Mouse (Mus musculus): Measurements from ENCODE around the gene Dtnb. TPM values are rescaled to one million over a fixed set of nuclear protein-coding genes. Genes with fewer than 3 reads are reported as not detected.

Dtnb gene
- total and polyA plus RNA-seq, 3 experiments: 0.38 to 13.1 TPM; not detected in 1

DNA sequence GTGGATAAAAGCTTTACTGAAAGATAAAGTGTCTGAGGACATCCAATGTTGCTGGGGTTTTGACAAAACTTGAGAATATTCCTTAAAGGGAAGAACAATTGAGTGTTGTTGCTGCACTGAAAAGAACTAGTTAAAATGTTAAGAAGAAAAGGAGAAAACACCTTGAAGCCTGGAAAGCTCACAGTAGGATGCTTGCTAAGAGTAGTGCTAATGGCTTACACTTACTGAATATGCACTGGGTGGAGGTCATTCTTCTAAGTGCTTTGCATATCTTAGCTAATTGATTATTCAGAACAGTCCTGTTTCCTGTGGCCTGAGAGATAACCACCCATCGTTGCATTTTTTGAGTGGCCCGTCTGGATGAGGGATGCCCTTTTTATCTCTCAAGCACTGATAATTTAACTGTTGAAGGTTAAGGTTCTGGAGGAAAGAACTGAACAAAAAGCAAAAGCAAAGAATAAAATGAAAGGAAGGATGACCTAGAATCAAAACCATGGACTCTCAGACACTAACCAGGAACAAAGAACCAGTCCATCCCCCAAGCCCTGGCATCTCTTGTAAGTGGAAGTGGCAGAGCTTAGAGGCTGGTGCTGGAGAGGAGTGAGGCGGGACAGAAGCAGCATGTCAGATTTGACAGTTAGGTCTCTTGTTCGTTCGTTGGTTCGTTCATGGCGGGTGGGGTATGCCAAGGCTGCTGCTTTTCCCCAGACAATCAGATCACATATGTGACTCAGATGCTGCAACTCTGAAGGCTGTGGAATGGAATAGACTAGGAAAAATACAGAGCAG lies 166.8 kb downstream of the Dtnb start:
- H3K9me3 ChIP-seq (replicated peaks): no peaks in the 10 kb centered on the region
- H3K36me3 ChIP-seq (replicated peaks): no peaks in the 10 kb centered on the region
- DNase-seq (ENCODE audit: low spot score) (no peak), ATAC-seq (ENCODE audit: extremely low read depth, insufficient number of reproducible peaks, low FRiP score, poor library complexity, severe bottlenecking) (no peak)
- no peak for TF ChIP-seq TAL1 (conservative IDR thresholded peaks at IDR 0.05; ENCODE audit: low read depth, low read length)
- TF ChIP-seq GATA2 (IDR thresholded peaks at IDR 0.05; ENCODE audit: borderline replicate concordance, low read depth, low read length): no peak
- no peak for TF ChIP-seq GATA1 (IDR thresholded peaks at IDR 0.05; ENCODE audit: borderline replicate concordance, low read length)
- no peak for TF ChIP-seq POLR2AphosphoS5 (IDR thresholded peaks at IDR 0.05; ENCODE audit: insufficient replicate concordance, low read depth, low read length)
- no peak for TF ChIP-seq CTCF (IDR thresholded peaks at IDR 0.05; ENCODE audit: low read depth, low read length)
- no peaks in the 10 kb centered on the region for H3K4me1 ChIP-seq (ENCODE audit: insufficient read depth, low read depth, low read length)
- H3K27me3 ChIP-seq (ENCODE audit: insufficient read depth, low read length): no peaks in the 10 kb centered on the region
- H3K4me3 ChIP-seq (ENCODE audit: low read depth, low read length): no peak overlapping the region

DNA sequence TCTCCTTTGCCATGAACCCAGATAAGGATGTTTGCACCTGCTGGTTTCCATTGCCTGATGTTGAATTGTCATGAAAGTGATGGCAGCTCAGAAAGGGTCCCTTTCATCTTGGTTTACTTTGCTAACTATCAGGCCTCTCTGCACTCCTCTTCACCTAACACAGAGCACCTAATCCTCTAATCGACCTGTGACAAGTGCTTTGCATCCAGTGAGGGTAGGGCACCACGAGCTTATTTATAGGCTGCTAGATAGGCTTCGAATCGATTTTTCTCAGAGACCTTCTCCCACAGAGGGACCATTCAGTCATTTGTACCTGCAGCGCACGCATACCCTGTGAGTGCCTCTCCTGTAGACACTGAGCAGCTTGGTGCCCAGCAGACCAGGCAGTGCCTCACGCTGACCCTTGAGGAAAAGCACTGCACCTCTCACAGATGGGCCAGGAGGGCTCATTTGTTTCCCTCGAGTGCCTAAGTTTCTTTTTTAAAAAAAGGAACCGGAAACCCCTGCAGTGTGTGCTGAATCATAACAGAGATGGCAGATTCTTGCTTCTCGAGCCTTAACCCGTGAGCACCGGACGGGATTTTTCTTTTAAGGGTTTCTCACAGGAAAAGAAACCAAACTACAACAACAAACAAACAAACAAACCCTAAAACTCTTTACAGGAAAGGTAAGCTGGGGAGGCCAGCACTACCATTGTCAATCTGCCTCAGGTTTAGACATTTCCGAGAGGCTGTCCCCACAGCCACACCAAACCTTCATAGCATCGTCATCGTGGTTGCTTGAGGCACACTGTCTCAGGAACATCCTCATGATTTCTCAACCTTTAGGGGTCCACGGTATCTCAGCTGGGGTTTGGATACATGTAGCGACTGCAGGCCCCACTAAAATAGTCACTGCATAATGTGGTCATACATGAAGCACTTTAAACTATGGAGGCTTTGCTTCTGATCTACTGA lies 167.8 kb downstream of the Dtnb start:
- H3K9me3 ChIP-seq (replicated peaks): no peaks in the 10 kb centered on the region
- no peak overlapping the region for H3K4me3 ChIP-seq (ENCODE audit: low read depth, low read length)
- no peaks in the 10 kb centered on the region for H3K4me1 ChIP-seq (ENCODE audit: insufficient read depth, low read depth, low read length)
- no peak for ATAC-seq (ENCODE audit: extremely low read depth, insufficient number of reproducible peaks, low FRiP score, poor library complexity, severe bottlenecking)
- DNase-seq (ENCODE audit: low spot score): no peak
- H3K36me3 ChIP-seq (replicated peaks): no peaks in the 10 kb centered on the region
- no peaks in the 10 kb centered on the region for H3K27me3 ChIP-seq (ENCODE audit: insufficient read depth, low read length)
- TF ChIP-seq GATA2 (IDR thresholded peaks at IDR 0.05; ENCODE audit: borderline replicate concordance, low read depth, low read length): no peak
- TF ChIP-seq TAL1 (conservative IDR thresholded peaks at IDR 0.05; ENCODE audit: low read depth, low read length): no peak
- no peak for TF ChIP-seq CTCF (IDR thresholded peaks at IDR 0.05; ENCODE audit: low read depth, low read length)
- no peak for TF ChIP-seq POLR2AphosphoS5 (IDR thresholded peaks at IDR 0.05; ENCODE audit: insufficient replicate concordance, low read depth, low read length)
- TF ChIP-seq GATA1 (IDR thresholded peaks at IDR 0.05; ENCODE audit: borderline replicate concordance, low read length): no peak

DNA sequence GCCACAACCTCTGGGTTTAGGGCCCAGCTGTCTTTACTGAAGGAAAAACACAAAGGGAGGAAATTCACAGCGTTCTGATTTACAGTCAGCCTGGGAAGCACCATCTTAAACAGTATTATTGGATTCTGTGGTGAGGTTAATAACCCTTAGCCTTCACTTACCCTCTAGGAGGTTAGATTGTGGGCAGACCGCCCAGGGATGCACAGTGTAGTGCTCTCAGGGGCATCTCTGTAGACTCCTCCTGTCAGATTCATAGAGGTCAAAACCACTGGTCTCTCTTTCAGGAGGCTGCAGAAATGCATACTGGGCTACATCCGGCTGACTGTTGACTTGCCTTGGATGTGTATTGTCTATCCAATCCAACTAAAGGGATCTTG lies 168.5 kb downstream of the Dtnb start:
- H3K27me3 ChIP-seq (ENCODE audit: insufficient read depth, low read length): no peaks in the 10 kb centered on the region
- TF ChIP-seq GATA2 (IDR thresholded peaks at IDR 0.05; ENCODE audit: borderline replicate concordance, low read depth, low read length) (no peak), TAL1 (conservative IDR thresholded peaks at IDR 0.05; ENCODE audit: low read depth, low read length) (no peak), CTCF (IDR thresholded peaks at IDR 0.05; ENCODE audit: low read depth, low read length) (no peak), GATA1 (IDR thresholded peaks at IDR 0.05; ENCODE audit: borderline replicate concordance, low read length) (no peak), POLR2AphosphoS5 (IDR thresholded peaks at IDR 0.05; ENCODE audit: insufficient replicate concordance, low read depth, low read length) (no peak)
- no peak overlapping the region for H3K4me3 ChIP-seq (ENCODE audit: low read depth, low read length)
- no peak for ATAC-seq (ENCODE audit: extremely low read depth, insufficient number of reproducible peaks, low FRiP score, poor library complexity, severe bottlenecking)
- no peaks in the 10 kb centered on the region for H3K4me1 ChIP-seq (ENCODE audit: insufficient read depth, low read depth, low read length)
- no peaks in the 10 kb centered on the region for H3K36me3 ChIP-seq (replicated peaks)
- no peaks in the 10 kb centered on the region for H3K9me3 ChIP-seq (replicated peaks)
- DNase-seq (ENCODE audit: low spot score): no peak

DNA sequence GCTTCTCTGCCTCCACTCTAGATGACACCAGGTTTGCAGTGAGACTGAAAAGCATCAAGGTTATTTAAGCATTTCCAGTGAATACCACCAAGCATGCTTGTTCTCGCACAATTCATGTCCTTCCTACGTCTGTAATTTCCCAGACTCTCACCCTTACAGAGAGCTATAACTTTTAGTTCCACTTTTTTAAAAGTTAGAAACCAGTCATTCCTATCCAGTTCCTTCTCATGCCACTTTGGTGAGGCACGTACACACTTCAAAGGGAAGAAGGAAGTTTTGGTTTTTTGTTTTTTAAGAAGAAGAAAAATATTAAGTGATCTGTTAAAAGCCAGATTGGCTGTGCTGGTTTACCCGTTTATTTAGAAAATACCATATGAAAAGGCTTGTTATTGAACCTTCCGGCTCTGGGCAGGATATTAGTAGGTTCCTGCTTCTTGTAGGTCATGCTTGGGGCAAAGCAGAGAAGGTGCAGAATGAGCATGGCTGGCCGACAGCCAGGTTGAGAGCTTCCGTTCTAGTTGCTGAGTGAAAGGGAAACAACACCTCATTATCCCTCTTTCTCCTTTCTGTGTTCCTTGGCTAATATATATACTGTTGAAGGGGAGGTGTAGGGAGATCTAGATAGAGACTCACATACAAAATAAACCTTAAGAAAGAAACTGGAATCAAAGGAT lies 173.4 kb downstream of the Dtnb start:
- ATAC-seq (ENCODE audit: extremely low read depth, insufficient number of reproducible peaks, low FRiP score, poor library complexity, severe bottlenecking): no peak
- Histone ChIP-seq H3K4me3 (ENCODE audit: low read depth, low read length) (no peak overlapping the region), H3K9me3 (replicated peaks) (no peaks in the 10 kb centered on the region), H3K4me1 (ENCODE audit: insufficient read depth, low read depth, low read length) (no peaks in the 10 kb centered on the region), H3K36me3 (replicated peaks) (no peaks in the 10 kb centered on the region), H3K27me3 (ENCODE audit: insufficient read depth, low read length) (no peaks in the 10 kb centered on the region)
- DNase-seq (ENCODE audit: low spot score): no peak
- TF ChIP-seq POLR2AphosphoS5 (IDR thresholded peaks at IDR 0.05; ENCODE audit: insufficient replicate concordance, low read depth, low read length) (no peak), CTCF (IDR thresholded peaks at IDR 0.05; ENCODE audit: low read depth, low read length) (no peak), GATA2 (IDR thresholded peaks at IDR 0.05; ENCODE audit: borderline replicate concordance, low read depth, low read length) (no peak), GATA1 (IDR thresholded peaks at IDR 0.05; ENCODE audit: borderline replicate concordance, low read length) (no peak), TAL1 (conservative IDR thresholded peaks at IDR 0.05; ENCODE audit: low read depth, low read length) (no peak)

DNA sequence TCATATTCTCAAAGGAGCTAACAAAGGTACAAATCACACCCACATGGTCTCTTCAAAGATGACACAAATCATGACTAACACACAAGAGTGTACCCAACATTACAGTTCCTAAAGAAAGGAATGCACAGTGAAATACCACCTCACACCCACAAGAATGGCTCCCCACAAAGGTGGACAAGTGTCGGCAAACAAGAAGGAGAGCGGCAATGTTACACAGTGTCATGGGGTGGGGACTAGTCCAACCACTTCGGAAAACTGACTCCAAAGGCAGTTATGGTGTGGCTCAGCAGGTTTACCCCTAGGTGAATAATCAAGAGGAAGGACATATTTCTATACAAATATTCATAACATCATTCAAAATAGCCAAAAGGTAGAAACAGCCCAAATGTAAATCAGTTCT lies 174.2 kb downstream of the Dtnb start:
- Histone ChIP-seq H3K9me3 (replicated peaks) (no peaks in the 10 kb centered on the region), H3K27me3 (ENCODE audit: insufficient read depth, low read length) (no peaks in the 10 kb centered on the region), H3K36me3 (replicated peaks) (no peaks in the 10 kb centered on the region), H3K4me3 (ENCODE audit: low read depth, low read length) (no peak overlapping the region), H3K4me1 (ENCODE audit: insufficient read depth, low read depth, low read length) (no peaks in the 10 kb centered on the region)
- no peak for DNase-seq (ENCODE audit: low spot score)
- no peak for ATAC-seq (ENCODE audit: extremely low read depth, insufficient number of reproducible peaks, low FRiP score, poor library complexity, severe bottlenecking)
- TF ChIP-seq CTCF (IDR thresholded peaks at IDR 0.05; ENCODE audit: low read depth, low read length) (no peak), GATA1 (IDR thresholded peaks at IDR 0.05; ENCODE audit: borderline replicate concordance, low read length) (no peak)

DNA sequence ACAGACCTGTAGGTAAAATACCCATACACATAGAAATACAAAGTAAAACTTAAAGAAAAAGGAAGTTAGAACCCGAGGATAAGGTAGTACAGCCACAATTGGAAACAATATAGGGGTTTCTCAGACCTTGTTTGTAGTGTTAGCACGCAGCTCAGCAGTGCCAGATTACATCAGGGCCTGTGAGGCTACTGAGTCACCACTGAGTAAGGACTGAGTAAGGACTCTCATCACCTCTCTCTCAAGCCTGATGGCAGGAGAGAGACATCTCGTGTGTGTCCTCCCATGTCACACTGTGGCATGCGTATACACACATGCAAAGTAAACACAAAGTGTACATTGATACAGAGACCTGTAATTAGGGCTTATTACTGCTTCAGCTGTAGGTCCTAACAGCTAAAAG lies 175.4 kb downstream of the Dtnb start:
- ATAC-seq (ENCODE audit: extremely low read depth, insufficient number of reproducible peaks, low FRiP score, poor library complexity, severe bottlenecking) (no peak), DNase-seq (ENCODE audit: low spot score) (no peak)
- no peaks in the 10 kb centered on the region for H3K9me3 ChIP-seq (replicated peaks)
- TF ChIP-seq TAL1 (conservative IDR thresholded peaks at IDR 0.05; ENCODE audit: low read depth, low read length): no peak
- no peak for TF ChIP-seq GATA2 (IDR thresholded peaks at IDR 0.05; ENCODE audit: borderline replicate concordance, low read depth, low read length)
- TF ChIP-seq CTCF (IDR thresholded peaks at IDR 0.05; ENCODE audit: low read depth, low read length): no peak
- no peak for TF ChIP-seq GATA1 (IDR thresholded peaks at IDR 0.05; ENCODE audit: borderline replicate concordance, low read length)
- no peak for TF ChIP-seq POLR2AphosphoS5 (IDR thresholded peaks at IDR 0.05; ENCODE audit: insufficient replicate concordance, low read depth, low read length)
- no peaks in the 10 kb centered on the region for H3K27me3 ChIP-seq (ENCODE audit: insufficient read depth, low read length)
- H3K36me3 ChIP-seq (replicated peaks): no peaks in the 10 kb centered on the region
- H3K4me3 ChIP-seq (ENCODE audit: low read depth, low read length): no peak overlapping the region
- H3K4me1 ChIP-seq (ENCODE audit: insufficient read depth, low read depth, low read length): no peaks in the 10 kb centered on the region
